Mouse (Mus musculus): ENCODE measurements around the gene Nobox.

The Nobox gene

GRCm38 (mm10) chr6:43272597-43272996, 36.8 kb downstream of the Nobox start:
- DNase-seq (ENCODE audit: low spot score), result no peak

GRCm38 (mm10) chr6:43266356-43266755, 43.0 kb downstream of the Nobox start:
- DNase-seq (ENCODE audit: low spot score), result peak; percentile 74

GRCm38 (mm10) chr6:43265363-43266041, 43.9 kb downstream of the Nobox start, which contains the start of gene Arhgef5:
Gene Arhgef5, plus strand, starts transcription at chr6:43265582.
- peak; percentile 28 for DNase-seq (ENCODE audit: low spot score)

- DNase-seq (ENCODE audit: low spot score), result no peak
These were observed 48.6 kb downstream of the Nobox start for GRCm38 (mm10) chr6:43260756-43261155.

GRCm38 (mm10) chr6:43254193-43254926, 55.0 kb downstream of the Nobox start:
- peak; percentile 47 for DNase-seq (ENCODE audit: low spot score)

Data from embryo, embryonic 10 days (tissue).